Mouse (Mus musculus) MEL (cell line): Measurements from ENCODE around the gene Sept8. TPM values are rescaled to one million over a fixed set of nuclear protein-coding genes. Genes with fewer than 3 reads are reported as not detected.
A peak's percentile ranks its signal among the peaks of the same experiment; 100 is the strongest.

Source experiments
- DNase-seq: peaks from one replicate; pipeline ENCODE4 v3.0.0; 2011; ENCODE audit warnings: low read depth, low spot score
- H3K27ac ChIP-seq: 2 replicates; pipeline ENCODE4 v1.5.1; 2012; ENCODE audit warnings: low read depth, mild to moderate bottlenecking, control low read depth, low read length, moderate library complexity; ENCODE audit not compliant: control insufficient read depth
- H3K27me3 ChIP-seq, 2 experiments: fragments of 150-350 bp in 1 of 2; sonication (generic) in 1 of 2; 2 replicates each; pipeline ENCODE4 v1.6.1; 2012; ENCODE audit warnings: low read length in 2 of 2, mild to moderate bottlenecking in 2 of 2, improper control_type of control experiment in 1 of 2, moderate library complexity in 1 of 2; ENCODE audit not compliant: insufficient read depth in 2 of 2, control insufficient read depth in 1 of 2
- H3K36me3 ChIP-seq, 2 experiments: 2 replicates each; pipeline ENCODE4 v1.6.1; 2012 to 2014; ENCODE audit warnings: low read length in 2 of 2, improper control_type of control experiment in 1 of 2, inconsistent platforms in 1 of 2, mild to moderate bottlenecking in 1 of 2; ENCODE audit not compliant: insufficient read depth in 2 of 2, control insufficient read depth in 1 of 2
- H3K4me1 ChIP-seq, 2 experiments: fragments of 150-350 bp in 1 of 2; sonication (generic) in 1 of 2; 2 replicates each; pipeline ENCODE4 v1.6.1; 2012; ENCODE audit warnings: low read length in 2 of 2, improper control_type of control experiment in 1 of 2, mild to moderate bottlenecking in 1 of 2; ENCODE audit not compliant: insufficient read depth in 2 of 2, control insufficient read depth in 1 of 2
- H3K4me3 ChIP-seq, 2 experiments: fragments of 150-350 bp in 1 of 2; sonication (generic) in 1 of 2; 2 replicates each; pipeline ENCODE4 v1.5.1; 2012; ENCODE audit warnings: low read depth in 2 of 2, low read length in 2 of 2, mild to moderate bottlenecking in 2 of 2, moderate library complexity in 2 of 2, control low read depth in 1 of 2, improper control_type of control experiment in 1 of 2; ENCODE audit not compliant: control insufficient read depth in 1 of 2, insufficient read depth in 1 of 2
- H3K79me2 ChIP-seq: 2 replicates; pipeline ENCODE4 v1.6.1; 2012; ENCODE audit warnings: mild to moderate bottlenecking, low read length, moderate library complexity; ENCODE audit not compliant: control insufficient read depth, poor library complexity, insufficient read depth
- H3K9ac ChIP-seq: 2 replicates; pipeline ENCODE4 v1.6.1; 2012; ENCODE audit warnings: low read depth, mild to moderate bottlenecking, control low read depth, low read length, moderate library complexity; ENCODE audit not compliant: control insufficient read depth, poor library complexity, severe bottlenecking
- H3K9me3 ChIP-seq: fragments of 150-350 bp; sonication (generic); replicated peaks from 2 replicates; pipeline ENCODE4 v1.6.1; 2012; ENCODE audit warnings: mild to moderate bottlenecking, low read length, improper control_type of control experiment, moderate library complexity; ENCODE audit not compliant: insufficient read depth
- BHLHE40 ChIP-seq: IDR thresholded peaks from 2 replicates; pipeline ENCODE4 v1.6.1; 2012; ENCODE audit warnings: low read depth, mild to moderate bottlenecking, inconsistent platforms, low read length, improper control_type of control experiment, borderline replicate concordance
- CHD1 ChIP-seq: IDR thresholded peaks from 2 replicates; pipeline ENCODE4 v1.6.1; 2012; ENCODE audit warnings: low read depth, mild to moderate bottlenecking, inconsistent platforms, low read length, improper control_type of control experiment
- CTCF ChIP-seq, 3 experiments: IDR thresholded peaks in 2 of 3; conservative IDR thresholded peaks in 1 of 3; 2 replicates each; pipeline ENCODE4 v1.5.1; 2011 to 2012; ENCODE audit warnings: low read length in 3 of 3, low read depth in 2 of 3, mild to moderate bottlenecking in 2 of 3, improper control_type of control experiment in 1 of 3, inconsistent platforms in 1 of 3, mixed read lengths in 1 of 3, moderate library complexity in 1 of 3; ENCODE audit not compliant: control insufficient read depth in 1 of 3, insufficient read depth in 1 of 3, poor library complexity in 1 of 3, severe bottlenecking in 1 of 3
- E2F4 ChIP-seq: IDR thresholded peaks from 2 replicates; pipeline ENCODE4 v1.6.1; 2011; ENCODE audit warnings: low read depth, low read length, improper control_type of control experiment, borderline replicate concordance
- ELF1 ChIP-seq: IDR thresholded peaks from 2 replicates; pipeline ENCODE4 v1.6.1; 2014; ENCODE audit warnings: low read depth, mild to moderate bottlenecking, inconsistent platforms, low read length, improper control_type of control experiment, moderate library complexity
- EP300 ChIP-seq, 2 experiments: IDR thresholded peaks; 2 replicates each; pipeline ENCODE4 v1.6.1; 2011; ENCODE audit warnings: improper control_type of control experiment in 2 of 2, low read length in 2 of 2, low read depth in 1 of 2, mild to moderate bottlenecking in 1 of 2
- ETS1 ChIP-seq: IDR thresholded peaks from 2 replicates; pipeline ENCODE4 v1.6.1; 2012; ENCODE audit warnings: low read depth, mild to moderate bottlenecking, inconsistent platforms, low read length, improper control_type of control experiment, moderate library complexity
- GABPA ChIP-seq: IDR thresholded peaks from 2 replicates; pipeline ENCODE4 v1.6.1; 2012; ENCODE audit warnings: low read depth, mild to moderate bottlenecking, inconsistent platforms, low read length, improper control_type of control experiment, moderate library complexity
- GATA1 ChIP-seq: IDR thresholded peaks from 2 replicates; pipeline ENCODE4 v1.6.1; 2011; ENCODE audit warnings: low read depth, low read length, improper control_type of control experiment
- HCFC1 ChIP-seq: IDR thresholded peaks from 2 replicates; pipeline ENCODE4 v1.6.1; 2012; ENCODE audit warnings: low read depth, mild to moderate bottlenecking, inconsistent platforms, low read length, improper control_type of control experiment, moderate library complexity
- JUND ChIP-seq: IDR thresholded peaks from 2 replicates; pipeline ENCODE4 v1.6.1; 2011; ENCODE audit warnings: low read depth, mild to moderate bottlenecking, improper control_type of control experiment, low read length
- MAFK ChIP-seq: IDR thresholded peaks from 2 replicates; pipeline ENCODE4 v1.6.1; 2011; ENCODE audit warnings: low read depth, mild to moderate bottlenecking, low read length, improper control_type of control experiment, borderline replicate concordance
- MAX ChIP-seq: IDR thresholded peaks from 2 replicates; pipeline ENCODE4 v1.6.1; 2011; ENCODE audit warnings: low read length, improper control_type of control experiment
- MXI1 ChIP-seq: IDR thresholded peaks from 2 replicates; pipeline ENCODE4 v1.6.1; 2011; ENCODE audit warnings: mild to moderate bottlenecking, low read depth, low read length, improper control_type of control experiment
- MYC ChIP-seq: IDR thresholded peaks from 2 replicates; pipeline ENCODE4 v1.6.1; 2011; ENCODE audit warnings: low read depth, mild to moderate bottlenecking, low read length, improper control_type of control experiment, moderate library complexity
- POLR2A ChIP-seq, 2 experiments: IDR thresholded peaks; 2 replicates each; pipeline ENCODE4 v1.6.1; 2011 to 2012; ENCODE audit warnings: low read length in 2 of 2, mild to moderate bottlenecking in 2 of 2, control low read depth in 1 of 2, improper control_type of control experiment in 1 of 2, low read depth in 1 of 2, moderate library complexity in 1 of 2; ENCODE audit not compliant: control insufficient read depth in 1 of 2, insufficient read depth in 1 of 2, poor library complexity in 1 of 2
- POLR2AphosphoS5 ChIP-seq: IDR thresholded peaks from 2 replicates; pipeline ENCODE4 v1.6.1; 2012; ENCODE audit warnings: low read depth, borderline replicate concordance, mild to moderate bottlenecking, inconsistent platforms, low read length, moderate library complexity, mixed read lengths
- RAD21 ChIP-seq: IDR thresholded peaks from 2 replicates; pipeline ENCODE4 v1.6.1; 2011; ENCODE audit warnings: mild to moderate bottlenecking, low read depth, low read length, improper control_type of control experiment
- SIN3A ChIP-seq: IDR thresholded peaks from 2 replicates; pipeline ENCODE4 v1.6.1; 2012; ENCODE audit warnings: low read length, improper control_type of control experiment, inconsistent platforms
- SMC3 ChIP-seq: IDR thresholded peaks from 2 replicates; pipeline ENCODE4 v1.6.1; 2011; ENCODE audit warnings: low read depth, low read length, improper control_type of control experiment
- TAL1 ChIP-seq: IDR thresholded peaks from 2 replicates; pipeline ENCODE4 v1.6.1; 2012; ENCODE audit warnings: mild to moderate bottlenecking, inconsistent platforms, low read length, moderate library complexity, mixed read lengths
- TBP ChIP-seq: IDR thresholded peaks from 2 replicates; pipeline ENCODE4 v1.8.0; 2011; ENCODE audit warnings: low read depth, low read length, improper control_type of control experiment
- UBTF ChIP-seq: IDR thresholded peaks from 2 replicates; pipeline ENCODE4 v1.6.1; 2012; ENCODE audit warnings: low read depth, mild to moderate bottlenecking, inconsistent platforms, low read length, improper control_type of control experiment, moderate library complexity, borderline replicate concordance; ENCODE audit not compliant: insufficient read depth
- USF1 ChIP-seq: IDR thresholded peaks from 2 replicates; pipeline ENCODE4 v1.6.1; 2014; ENCODE audit warnings: low read depth, mild to moderate bottlenecking, inconsistent platforms, low read length, improper control_type of control experiment, moderate library complexity
- ZC3H11A ChIP-seq: IDR thresholded peaks from 2 replicates; pipeline ENCODE4 v1.6.1; 2012; ENCODE audit warnings: low read depth, mild to moderate bottlenecking, inconsistent platforms, low read length, improper control_type of control experiment
- ZKSCAN1 ChIP-seq: IDR thresholded peaks from 2 replicates; pipeline ENCODE4 v1.6.1; 2012; ENCODE audit warnings: low read depth, mild to moderate bottlenecking, inconsistent platforms, low read length, improper control_type of control experiment, moderate library complexity
- ZMIZ1 ChIP-seq: IDR thresholded peaks from 2 replicates; pipeline ENCODE4 v1.6.1; 2012; ENCODE audit warnings: low read depth, mild to moderate bottlenecking, inconsistent platforms, low read length, improper control_type of control experiment, moderate library complexity
- ZNF384 ChIP-seq: IDR thresholded peaks from 2 replicates; pipeline ENCODE4 v1.6.1; 2012; ENCODE audit warnings: low read depth, mild to moderate bottlenecking, inconsistent platforms, low read length, improper control_type of control experiment
- polyA plus RNA-seq, 2 experiments: library from polyadenylated mRNA; stranded (reverse) in 1 of 2; unstranded in 1 of 2; fragments of >175 nt in 1 of 2; fragments of >200 nt in 1 of 2; gene quantifications; 2 replicates each; pipeline versions ENCODE4 v1.2.1 to v1.2.4; 2012; ENCODE audit warnings: low replicate concordance in 2 of 2, low read depth in 1 of 2; ENCODE audit not compliant: insufficient read length in 2 of 2, insufficient read depth in 1 of 2, missing spikeins in 1 of 2
- total RNA-seq: library from RNA; depleted of rRNA; stranded (reverse); fragments of 300-350 nt; gene quantifications from 2 replicates; pipeline ENCODE4 v1.2.3, GENCODE M21; 2012

Gene Sept8
- total and polyA plus RNA-seq, 3 experiments: 196 to 294 (median 278) TPM

DNA sequence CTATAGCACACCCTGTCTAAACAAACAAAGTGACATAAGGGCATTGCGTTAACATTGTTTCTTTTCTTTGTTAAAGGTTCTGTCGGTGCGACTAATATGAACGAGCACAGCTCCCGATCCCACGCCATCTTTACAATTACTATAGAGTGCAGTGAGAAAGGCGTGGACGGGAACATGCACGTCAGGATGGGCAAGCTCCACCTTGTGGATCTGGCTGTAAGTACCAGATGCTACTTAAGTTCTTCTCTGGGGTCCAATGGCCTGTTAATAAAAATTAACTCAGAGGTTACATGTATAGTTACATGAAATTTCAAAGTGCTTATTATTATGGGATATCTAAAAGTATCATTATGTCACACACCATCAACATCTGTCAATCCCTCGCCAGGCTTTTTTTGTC lies 64.1 kb downstream of the Sept8 start (continued):
- TF ChIP-seq CTCF (IDR thresholded peaks at IDR 0.05 in 2 of 3, conservative IDR thresholded peaks at IDR 0.05 in 1 of 3; ENCODE audit: control insufficient read depth in 1 of 3, insufficient read depth in 1 of 3, low read depth in 2 of 3, low read length in 3 of 3, poor library complexity in 1 of 3, severe bottlenecking in 1 of 3): peak; percentile 12 to 60 (median 47); a peak in 5 of 6 replicates
- TF ChIP-seq POLR2AphosphoS5: no peak
- no peak for TF ChIP-seq ZMIZ1
- TF ChIP-seq GABPA: no peak
- no peak for TF ChIP-seq ZKSCAN1
- TF ChIP-seq USF1: no peak
- TF ChIP-seq CHD1: no peak
- no peak for TF ChIP-seq UBTF

DNA sequence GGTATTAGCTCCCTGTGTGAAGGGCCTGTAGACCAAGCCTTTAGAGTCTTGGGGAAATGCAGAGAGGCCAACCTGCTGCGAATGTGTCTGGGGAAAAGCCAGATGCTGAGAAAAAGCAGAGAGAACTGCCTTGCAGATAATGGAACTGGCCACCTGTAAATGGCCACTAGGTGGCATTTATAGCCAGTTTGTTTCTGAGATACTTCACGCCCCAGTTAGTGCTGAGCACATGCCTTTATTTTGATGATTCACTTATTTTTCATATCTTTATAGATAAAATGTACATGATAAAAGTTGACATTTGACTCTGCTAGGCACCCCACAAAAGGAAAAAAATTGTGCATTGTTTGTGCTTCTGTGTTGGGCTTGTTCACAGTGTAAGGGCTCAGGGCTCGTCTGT lies 65.8 kb downstream of the Sept8 start:
- peak; percentile 79 for DNase-seq
- Histone ChIP-seq H3K4me1 (no peaks in the 10 kb centered on the region; a peak in 1 of 4 replicates), H3K9me3 (no peaks in the 10 kb centered on the region), H3K9ac (no peak overlapping the region), H3K27me3 (no peaks in the 10 kb centered on the region), H3K79me2 (no peaks in the 10 kb centered on the region), H3K4me3 (no peak overlapping the region), H3K27ac (no peak overlapping the region), H3K36me3 (peaks cover 0 to 3% of the 10 kb centered on the region in 2 experiments; a peak in 2 of 4 replicates)
- no peak for TF ChIP-seq HCFC1
- TF ChIP-seq POLR2A (IDR thresholded peaks at IDR 0.05; ENCODE audit: control insufficient read depth in 1 of 2, insufficient read depth in 1 of 2, low read depth in 1 of 2, low read length in 2 of 2, poor library complexity in 1 of 2): no peak
- peak; percentile 96 for TF ChIP-seq ZC3H11A
- no peak for TF ChIP-seq GABPA
- peak; percentile 68 for TF ChIP-seq GATA1
- TF ChIP-seq RAD21: peak; percentile 91
- TF ChIP-seq ETS1: peak; percentile 48; the same call in 1 of the 2 replicates
- no peak; the same call in 1 of the 2 replicates for TF ChIP-seq JUND
- TF ChIP-seq MYC: peak; percentile 89
- TF ChIP-seq SMC3: peak; percentile 99
- TF ChIP-seq MAX: peak; percentile 95
- peak; percentile 66 to 98 (median 86) for TF ChIP-seq CTCF (IDR thresholded peaks at IDR 0.05 in 2 of 3, conservative IDR thresholded peaks at IDR 0.05 in 1 of 3; ENCODE audit: control insufficient read depth in 1 of 3, insufficient read depth in 1 of 3, low read depth in 2 of 3, low read length in 3 of 3, poor library complexity in 1 of 3, severe bottlenecking in 1 of 3)
- no peak for TF ChIP-seq ELF1
- TF ChIP-seq SIN3A: peak; percentile 81
- 0 out of 2 replicates have a peak, but pooled peaks have one; percentile 46 for TF ChIP-seq TBP
- TF ChIP-seq ZNF384: 0 out of 2 replicates have a peak, but pooled peaks have one; percentile 30
- peak in 1 of 2 experiments; percentile 11; a peak in 1 of 4 replicates for TF ChIP-seq EP300 (IDR thresholded peaks at IDR 0.05; ENCODE audit: low read depth in 1 of 2, low read length in 2 of 2)
- TF ChIP-seq BHLHE40: peak; percentile 58; the same call in 1 of the 2 replicates
- TF ChIP-seq MAFK: peak; percentile 72; the same call in 1 of the 2 replicates
- no peak for TF ChIP-seq E2F4
- TF ChIP-seq TAL1: no peak
- peak; percentile 78; the same call in 1 of the 2 replicates for TF ChIP-seq MXI1
